Mouse (Mus musculus) naive thymus-derived CD4-positive, alpha-beta T cell, adult 5 months (primary cell): ENCODE results near the gene Sh3bp1. TPM values are rescaled to one million over a fixed set of nuclear protein-coding genes. Genes with fewer than 3 reads are reported as not detected.

ENCODE experiments used
- polyA plus RNA-seq: library from polyadenylated mRNA; unstranded; fragments of 100-300 nt; shearing (Covaris generic); gene quantifications from one replicate; pipeline ENCODE4 v1.2.1, GENCODE M21; 2017

Gene Sh3bp1
- 194 TPM for polyA plus RNA-seq

GRCm38 (mm10) chr15:78899740-78900584, at the start of gene Sh3bp1:
Sh3bp1 (plus strand) TSS chr15:78899768.

GRCm38 (mm10) chr15:78855303-78855965, 44.1 kb upstream of the Sh3bp1 start, which contains the start of gene Lgals2:
Lgals2 (minus strand) TSS chr15:78855529.

GRCm38 (mm10) chr15:78876991-78877809, 22.4 kb upstream of the Sh3bp1 start, which contains the start of gene Gga1:
Gga1 (plus strand) TSS chr15:78877190.

GRCm38 (mm10) chr15:78899409-78899739, 194 bp upstream of the Sh3bp1 start, which contains the start of gene Gm49510:
Gm49510 (plus strand) TSS chr15:78899667.

GRCm38 (mm10) chr15:78913632-78914090, 14.1 kb downstream of the Sh3bp1 start, which contains the start of gene Pdxp:
Pdxp (plus strand) TSS chr15:78913919.

GRCm38 (mm10) chr15:78926021-78926919, 26.7 kb downstream of the Sh3bp1 start, which contains the start of gene Lgals1:
Lgals1 (plus strand) TSS chr15:78926725.

GRCm38 (mm10) chr15:78934784-78935320, 35.3 kb downstream of the Sh3bp1 start, which contains the start of gene Nol12:
Nol12 (plus strand) TSS chr15:78934933.

GRCm38 (mm10) chr15:78947657-78948056, 48.1 kb downstream of the Sh3bp1 start, which contains the start of gene Triobp:
Triobp (plus strand) TSS chr15:78947724.

Other genes starting within 250 kb of the Sh3bp1 start
- gene Elfn2, start 181.0 kb upstream of the Sh3bp1 start, polyA plus RNA-seq = not detected
- 120 TPM for gene Mfng, start 126.3 kb upstream of the Sh3bp1 start, polyA plus RNA-seq
- 0.26 TPM for gene Card10, start 96.7 kb upstream of the Sh3bp1 start, polyA plus RNA-seq
- 0.14 TPM for gene Cdc42ep1, start 57.1 kb upstream of the Sh3bp1 start, polyA plus RNA-seq
- not detected for gene Lgals2, start 44.2 kb upstream of the Sh3bp1 start, polyA plus RNA-seq
- gene Gga1, start 22.6 kb upstream of the Sh3bp1 start, polyA plus RNA-seq = 76.2 TPM
- gene Gm49510, start 101 bp upstream of the Sh3bp1 start, polyA plus RNA-seq = 1.9 TPM
- 10.2 TPM for gene Pdxp, start 14.2 kb downstream of the Sh3bp1 start, polyA plus RNA-seq
- 102 TPM for gene Lgals1, start 27.0 kb downstream of the Sh3bp1 start, polyA plus RNA-seq
- gene Nol12, start 35.2 kb downstream of the Sh3bp1 start, polyA plus RNA-seq = 31.9 TPM
- 51.9 TPM for gene Triobp, start 48.0 kb downstream of the Sh3bp1 start, polyA plus RNA-seq
- 11.4 TPM for gene H1f0, start 128.7 kb downstream of the Sh3bp1 start, polyA plus RNA-seq
- gene Galr3, start 142.1 kb downstream of the Sh3bp1 start, polyA plus RNA-seq = not detected
- gene Ankrd54, start 163.1 kb downstream of the Sh3bp1 start, polyA plus RNA-seq = 51.8 TPM
- 113 TPM for gene Eif3l, start 175.4 kb downstream of the Sh3bp1 start, polyA plus RNA-seq
- gene Micall1, start 209.1 kb downstream of the Sh3bp1 start, polyA plus RNA-seq = 46.2 TPM
- gene Polr2f, start 241.2 kb downstream of the Sh3bp1 start, polyA plus RNA-seq = 84.0 TPM
- 1.6 TPM for gene 1700088E04Rik, start 241.5 kb downstream of the Sh3bp1 start, polyA plus RNA-seq